Mouse (Mus musculus): ENCODE results near the gene Xirp2.

The Xirp2 gene

GRCm38 (mm10) chr2:67489128-67489492 lies 43.3 kb downstream of the Xirp2 start:
- Histone ChIP-seq H3K36me3 (ENCODE audit: control insufficient read depth, insufficient read depth, low read length, poor library complexity, severe bottlenecking) (no peaks in the 10 kb centered on the region), H3K27me3 (ENCODE audit: control insufficient read depth, insufficient read depth, low read length, poor library complexity, severe bottlenecking) (no peaks in the 10 kb centered on the region; the same call in 1 of the 2 replicates)
- DNase-seq (ENCODE audit: low read depth, low spot score) = no peak

GRCm38 (mm10) chr2:67505457-67505856 lies 59.7 kb downstream of the Xirp2 start:
- no peak for DNase-seq (ENCODE audit: low read depth, low spot score)
- no peaks in the 10 kb centered on the region for H3K36me3 ChIP-seq (ENCODE audit: control insufficient read depth, insufficient read depth, low read length, poor library complexity, severe bottlenecking)
- H3K27me3 ChIP-seq (ENCODE audit: control insufficient read depth, insufficient read depth, low read length, poor library complexity, severe bottlenecking) = no peaks in the 10 kb centered on the region

GRCm38 (mm10) chr2:67516405-67516804 lies 70.6 kb downstream of the Xirp2 start:
- Histone ChIP-seq H3K36me3 (ENCODE audit: control insufficient read depth, insufficient read depth, low read length, poor library complexity, severe bottlenecking) (no peaks in the 10 kb centered on the region), H3K27me3 (ENCODE audit: control insufficient read depth, insufficient read depth, low read length, poor library complexity, severe bottlenecking) (no peaks in the 10 kb centered on the region)
- DNase-seq (ENCODE audit: low read depth, low spot score) = no peak

GRCm38 (mm10) chr2:67535347-67535746 lies 89.5 kb downstream of the Xirp2 start:
- no peak for DNase-seq (ENCODE audit: low read depth, low spot score)
- Histone ChIP-seq H3K27me3 (ENCODE audit: control insufficient read depth, insufficient read depth, low read length, poor library complexity, severe bottlenecking) (no peaks in the 10 kb centered on the region), H3K36me3 (ENCODE audit: control insufficient read depth, insufficient read depth, low read length, poor library complexity, severe bottlenecking) (no peaks in the 10 kb centered on the region)

GRCm38 (mm10) chr2:67539426-67539825 lies 93.6 kb downstream of the Xirp2 start:
- no peaks in the 10 kb centered on the region for H3K36me3 ChIP-seq (ENCODE audit: control insufficient read depth, insufficient read depth, low read length, poor library complexity, severe bottlenecking)
- no peaks in the 10 kb centered on the region for H3K27me3 ChIP-seq (ENCODE audit: control insufficient read depth, insufficient read depth, low read length, poor library complexity, severe bottlenecking)
- DNase-seq (ENCODE audit: low read depth, low spot score) = no peak

GRCm38 (mm10) chr2:67541957-67542696 lies 96.3 kb downstream of the Xirp2 start:
- no peaks in the 10 kb centered on the region for H3K27me3 ChIP-seq (ENCODE audit: control insufficient read depth, insufficient read depth, low read length, poor library complexity, severe bottlenecking)
- DNase-seq (ENCODE audit: low read depth, low spot score) = no peak
- H3K36me3 ChIP-seq (ENCODE audit: control insufficient read depth, insufficient read depth, low read length, poor library complexity, severe bottlenecking) = no peaks in the 10 kb centered on the region

- Histone ChIP-seq H3K36me3 (ENCODE audit: control insufficient read depth, insufficient read depth, low read length, poor library complexity, severe bottlenecking) (no peaks in the 10 kb centered on the region), H3K27me3 (ENCODE audit: control insufficient read depth, insufficient read depth, low read length, poor library complexity, severe bottlenecking) (no peaks in the 10 kb centered on the region)
- DNase-seq (ENCODE audit: low read depth, low spot score) = no peak
These were observed 98.6 kb downstream of the Xirp2 start for GRCm38 (mm10) chr2:67544426-67544825.

- Histone ChIP-seq H3K27me3 (ENCODE audit: control insufficient read depth, insufficient read depth, low read length, poor library complexity, severe bottlenecking) (no peaks in the 10 kb centered on the region), H3K36me3 (ENCODE audit: control insufficient read depth, insufficient read depth, low read length, poor library complexity, severe bottlenecking) (no peaks in the 10 kb centered on the region)
- DNase-seq (ENCODE audit: low read depth, low spot score) = no peak
These were observed 119.2 kb downstream of the Xirp2 start for GRCm38 (mm10) chr2:67564851-67565479.

- no peak for DNase-seq (ENCODE audit: low read depth, low spot score)
- no peaks in the 10 kb centered on the region for H3K36me3 ChIP-seq (ENCODE audit: control insufficient read depth, insufficient read depth, low read length, poor library complexity, severe bottlenecking)
These were observed 119.9 kb downstream of the Xirp2 start, which contains the start of gene B3galt1 for GRCm38 (mm10) chr2:67565480-67566331. Gene B3galt1 (plus strand): TSS chr2:67565871.

GRCm38 (mm10) chr2:67566566-67566965 lies 120.8 kb downstream of the Xirp2 start:
- H3K27me3 ChIP-seq (ENCODE audit: control insufficient read depth, insufficient read depth, low read length, poor library complexity, severe bottlenecking) = no peaks in the 10 kb centered on the region
- no peak for DNase-seq (ENCODE audit: low read depth, low spot score)

More at GRCm38 (mm10) chr2:67565480-67566331, 119.9 kb downstream of the Xirp2 start, which contains the start of gene B3galt1:
- H3K27me3 ChIP-seq (ENCODE audit: control insufficient read depth, insufficient read depth, low read length, poor library complexity, severe bottlenecking) = no peaks in the 10 kb centered on the region

GRCm38 (mm10) chr2:67567141-67567680 lies 121.4 kb downstream of the Xirp2 start:
- Histone ChIP-seq H3K36me3 (ENCODE audit: control insufficient read depth, insufficient read depth, low read length, poor library complexity, severe bottlenecking) (no peaks in the 10 kb centered on the region), H3K27me3 (ENCODE audit: control insufficient read depth, insufficient read depth, low read length, poor library complexity, severe bottlenecking) (no peaks in the 10 kb centered on the region)
- no peak for DNase-seq (ENCODE audit: low read depth, low spot score)

More at GRCm38 (mm10) chr2:67566566-67566965, 120.8 kb downstream of the Xirp2 start:
- H3K36me3 ChIP-seq (ENCODE audit: control insufficient read depth, insufficient read depth, low read length, poor library complexity, severe bottlenecking) = no peaks in the 10 kb centered on the region
